Mouse (Mus musculus) bone marrow macrophage, adult 2 months (primary cell): ENCODE data around the gene Pla2g6.

Experiments
- CTCF ChIP-seq: IDR thresholded peaks from 2 replicates; pipeline ENCODE4 v1.5.1; 2012; ENCODE audit warnings: low read depth, mild to moderate bottlenecking, low read length, moderate library complexity
- POLR2A ChIP-seq: IDR thresholded peaks from 2 replicates; pipeline ENCODE4 v1.6.1; 2012; ENCODE audit warnings: mild to moderate bottlenecking, low read depth, low read length, borderline replicate concordance

DNA sequence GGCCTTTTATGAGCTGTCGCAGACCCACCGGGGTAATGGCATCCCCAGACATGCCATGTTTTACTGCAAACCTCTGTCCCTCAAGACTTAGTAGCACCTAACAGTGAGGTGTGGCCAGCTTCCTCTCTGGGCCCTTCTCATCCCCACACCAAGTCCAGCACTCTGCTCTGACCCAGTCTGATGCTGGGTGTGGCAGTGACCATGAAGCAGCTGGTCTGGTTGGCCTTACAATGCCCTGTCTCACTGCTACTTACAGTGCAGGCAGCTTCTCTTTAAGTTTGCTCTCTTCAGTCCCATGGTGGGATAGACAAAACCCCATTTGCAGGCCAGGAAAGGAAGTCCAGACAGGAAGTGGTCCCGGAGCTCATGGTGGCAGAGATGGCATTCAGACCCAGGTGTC lies 82.9 kb downstream of the Pla2g6 start:
- TF ChIP-seq CTCF, result no peak
- TF ChIP-seq POLR2A, result no peak
